Mouse (Mus musculus) kidney, postnatal 4 days (tissue): ENCODE results near the gene Rbbp5.

ENCODE experiments used
- DNase-seq, 2 experiments: peaks; one replicate each; pipeline ENCODE4 v3.0.0; 2021; ENCODE audit warnings: mixed read lengths in 2 of 2

Gene Rbbp5

DNA sequence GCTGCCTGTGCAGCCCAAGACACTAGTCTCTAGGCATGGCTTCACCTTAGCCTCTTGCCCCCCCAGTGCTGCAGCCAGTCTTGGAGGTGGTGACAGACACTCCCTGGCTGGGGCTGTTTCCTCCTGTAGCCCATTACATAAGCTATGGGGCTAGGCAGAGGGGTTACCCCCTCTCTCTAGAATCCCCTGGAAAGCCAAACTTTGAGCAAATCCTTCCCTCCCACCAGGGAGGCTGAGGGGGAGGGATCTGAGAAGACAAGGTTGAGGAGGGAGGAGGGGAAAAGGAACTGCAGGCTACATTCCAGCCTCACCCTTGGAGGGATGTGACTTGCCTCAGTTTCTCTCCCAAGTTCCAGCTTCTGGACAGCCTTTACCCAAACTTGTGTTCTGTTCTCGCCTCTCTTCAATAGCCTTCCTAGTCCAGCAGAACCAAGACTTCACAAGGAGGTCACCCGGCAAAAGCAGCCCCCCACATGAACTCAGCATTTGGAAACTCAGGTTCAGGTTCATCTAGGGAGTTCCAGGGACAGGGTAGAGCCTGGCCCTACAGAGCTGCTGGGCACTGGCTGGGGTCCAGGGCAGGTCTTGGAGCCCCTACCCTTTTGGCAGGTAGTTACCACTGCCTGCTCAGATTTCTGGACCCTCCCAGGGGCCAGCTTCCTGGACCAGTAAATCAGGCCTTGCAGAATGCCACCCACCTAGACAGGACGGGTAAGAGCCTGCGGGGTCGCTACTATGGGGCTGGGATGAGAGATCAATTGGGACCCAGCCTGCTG, 64.8 kb downstream of the Rbbp5 start:
- DNase-seq: no peak

DNA sequence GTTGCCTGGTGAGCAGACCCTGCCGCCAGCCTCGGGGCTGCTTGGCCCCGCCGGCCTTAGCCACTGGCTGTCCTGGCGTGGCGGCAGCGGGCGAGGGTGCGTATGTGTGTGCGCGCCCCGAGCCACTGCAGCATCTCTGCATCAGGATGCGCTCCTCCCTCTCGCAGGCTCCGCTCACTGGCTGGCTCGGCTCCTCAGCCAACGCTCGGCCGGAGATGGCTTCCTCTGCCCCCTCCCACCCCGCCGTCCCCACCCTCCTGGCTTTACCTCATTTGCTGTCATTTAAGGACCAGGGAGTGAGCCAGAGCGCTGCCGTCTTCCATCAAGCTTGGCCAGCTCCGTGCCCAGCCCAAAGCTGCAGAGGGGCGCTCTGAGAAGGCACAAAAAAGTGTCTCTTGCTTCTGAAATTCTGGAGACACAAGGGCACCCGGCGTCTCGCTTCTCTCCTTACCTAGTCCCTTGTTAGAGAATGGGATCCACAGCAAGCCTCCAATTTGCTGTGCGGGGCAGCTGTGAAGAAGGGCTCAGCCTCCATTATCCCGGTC, 65.7 kb downstream of the Rbbp5 start, which contains the start of gene Cntn2:
Cntn2 (minus strand) TSS at position 495 of the 545 bp plus-strand sequence.
- DNase-seq: peak; percentile 28 to 35

DNA sequence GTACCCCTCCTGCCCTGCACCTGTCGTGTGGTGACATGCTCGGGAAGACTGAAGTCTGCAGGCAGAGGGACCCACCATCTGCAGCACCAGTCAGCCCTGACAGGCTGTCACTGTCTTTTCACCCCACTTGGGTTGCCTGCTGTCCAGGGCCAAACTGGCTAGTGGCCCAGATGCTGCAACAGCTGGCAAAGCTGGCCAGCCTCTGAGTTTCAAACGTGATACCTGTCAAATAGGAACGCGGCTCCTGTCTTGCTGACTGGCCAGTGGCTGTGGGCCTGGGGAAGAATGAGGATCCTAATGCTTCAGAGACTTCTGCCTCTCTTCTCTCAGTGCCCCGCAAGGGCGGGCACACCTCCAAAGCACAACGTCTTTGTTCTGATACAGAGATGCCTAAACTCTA, 66.6 kb downstream of the Rbbp5 start:
- no peak for DNase-seq
